Mouse (Mus musculus) forebrain, embryonic 10.5 days (tissue): ENCODE data around the gene Heatr1. TPM values are rescaled to one million over a fixed set of nuclear protein-coding genes. Genes with fewer than 3 reads are reported as not detected.

Experiments used
- polyA plus RNA-seq: library from polyadenylated mRNA; unstranded; fragments of >200 nt; fragmentation: Nextera tagmentation; extraction: Ambion mirVana; gene quantifications from 2 replicates; pipeline ENCODE4 v1.2.1, GENCODE M21; 2016

Gene Heatr1
- polyA plus RNA-seq, 1 experiment from 2014 or later: 45.5 TPM

Other genes starting within 250 kb of the Heatr1 start
- 20.5 and 24.8 TPM in 2 replicates for gene Mtr, start 136.9 kb upstream of the Heatr1 start, polyA plus RNA-seq
- gene Actn2, start 54.3 kb upstream of the Heatr1 start, polyA plus RNA-seq: 1.8 and 2.2 TPM in 2 replicates
- gene Lgals8, start 69.9 kb downstream of the Heatr1 start, polyA plus RNA-seq: 7.2 and 7.5 TPM in 2 replicates
- 2.0 and 2.3 TPM in 2 replicates for gene Edaradd, start 125.4 kb downstream of the Heatr1 start, polyA plus RNA-seq
- 8.2 and 8.5 TPM in 2 replicates for gene Ero1lb, start 170.8 kb downstream of the Heatr1 start, polyA plus RNA-seq